Mouse (Mus musculus) intestine, embryonic 16.5 days (tissue): ENCODE measurements around the gene Phc2. TPM values are rescaled to one million over a fixed set of nuclear protein-coding genes. Genes with fewer than 3 reads are reported as not detected.
"Not testable (repeated sequence)": the region's sequence is repeated elsewhere in the genome, so short reads cannot be mapped to it uniquely, and the experiment has no call there.

Experiments
- ATAC-seq: fragments of 200-750 bp; cut with Nextera tagmentation; 2 replicates; pipeline ENCODE4 v1.8.0; 2017; ENCODE audit warnings: moderate TSS enrichment, moderate library complexity
- H3K27ac ChIP-seq: fragments of 300-500 bp; sonication (generic); 2 replicates; pipeline ENCODE4 v1.5.1; 2014; ENCODE audit warnings: mild to moderate bottlenecking, low read length
- H3K27me3 ChIP-seq: fragments of 300-500 bp; sonication (generic); replicated peaks from 2 replicates; pipeline ENCODE4 v1.6.1; 2014; ENCODE audit warnings: low read length, control low read depth, mixed read lengths; ENCODE audit not compliant: control insufficient read depth, insufficient read depth
- H3K36me3 ChIP-seq: fragments of 300-500 bp; sonication (generic); 2 replicates; pipeline ENCODE4 v1.6.1; 2014; ENCODE audit warnings: low read length, control low read depth; ENCODE audit not compliant: control insufficient read depth, insufficient read depth
- H3K4me1 ChIP-seq: fragments of 300-500 bp; sonication (generic); 2 replicates; pipeline ENCODE4 v1.6.1; 2014; ENCODE audit warnings: low read length, control low read depth, mixed read lengths; ENCODE audit not compliant: control insufficient read depth, insufficient read depth
- H3K4me2 ChIP-seq: fragments of 300-500 bp; sonication (generic); 2 replicates; pipeline ENCODE4 v1.6.1; 2014; ENCODE audit warnings: low read depth, low read length, control low read depth
- H3K4me3 ChIP-seq: fragments of 300-500 bp; sonication (generic); 2 replicates; pipeline ENCODE4 v1.5.1; 2014; ENCODE audit warnings: mild to moderate bottlenecking, low read length
- H3K9ac ChIP-seq: fragments of 300-500 bp; sonication (generic); 2 replicates; pipeline ENCODE4 v1.6.1; 2014; ENCODE audit warnings: low read depth, low read length
- H3K9me3 ChIP-seq: fragments of 300-500 bp; sonication (generic); 2 replicates; pipeline ENCODE4 v1.6.1; 2016; ENCODE audit warnings: low read length, control low read depth; ENCODE audit not compliant: control insufficient read depth
- WGBS: fragments of 180-500 bp; shearing (Covaris S2); extraction: QIAGEN DNeasy Blood & Tissue Kit; methylation state at CpG from one replicate; pipeline ENCODE4 v1.1.7; 2014; 5-methylcytosine and 5-hydroxymethylcytosine counted together
- polyA plus RNA-seq: library from polyadenylated mRNA; unstranded; fragments of >200 nt; fragmentation: Nextera tagmentation; extraction: Ambion mirVana; gene quantifications from 2 replicates; pipeline ENCODE4 v1.2.1, GENCODE M21; 2015

The Phc2 gene
- polyA plus RNA-seq, 1 experiment from 2014 or later, result 9.9 TPM

DNA sequence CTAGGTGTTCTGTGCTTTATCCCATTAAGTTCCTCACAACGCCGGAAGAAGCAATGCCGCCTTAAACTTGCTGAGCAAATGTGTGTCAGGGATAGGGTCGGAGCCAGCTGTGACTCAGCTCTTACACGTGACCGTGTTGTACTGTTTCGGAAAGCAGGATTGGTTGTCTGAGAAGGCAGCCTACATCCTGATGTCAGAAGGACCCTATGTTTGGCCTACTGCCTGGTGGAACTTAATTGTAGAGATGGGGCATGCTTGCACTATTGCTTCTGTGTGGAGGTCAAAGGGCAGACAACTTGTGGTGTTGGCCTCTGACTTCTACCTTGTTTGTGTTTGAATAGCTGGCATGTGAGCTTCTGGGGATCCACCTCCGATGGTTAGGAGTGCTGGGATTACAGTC is 5.7 kb downstream of the Phc2 start:
- no peak for ATAC-seq
- Histone ChIP-seq H3K4me2 (no peak overlapping the region), H3K4me3 (no peak overlapping the region), H3K27ac (no peak overlapping the region), H3K9me3 (no peaks in the 10 kb centered on the region), H3K9ac (no peak overlapping the region), H3K27me3 (no peaks in the 10 kb centered on the region), H3K36me3 (no peaks in the 10 kb centered on the region), H3K4me1 (0 out of 2 replicates have a peak, but pooled peaks cover 2% of the 10 kb centered on the region)
- 80% methylated on average over 8 of the region's 8 CpGs for WGBS

DNA sequence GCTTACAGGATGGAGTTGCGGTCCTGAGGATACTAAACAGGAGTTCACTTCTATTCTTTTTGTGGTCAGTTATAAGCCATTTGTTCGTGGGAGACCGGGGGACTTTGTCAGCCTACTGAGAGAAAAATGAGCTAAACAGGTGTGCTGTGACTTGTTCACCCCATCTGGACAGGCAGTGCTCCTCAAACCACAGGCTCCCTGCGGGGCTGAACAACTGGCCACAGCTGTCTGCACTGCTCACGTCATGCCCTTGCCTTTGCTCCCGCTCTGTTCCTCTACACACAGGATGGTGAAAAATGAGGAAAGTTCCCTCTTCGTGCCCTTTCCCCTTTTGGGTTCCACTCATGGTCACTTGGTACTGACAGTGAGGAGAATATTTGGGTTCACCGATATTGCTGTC is 6.6 kb downstream of the Phc2 start:
- Histone ChIP-seq H3K4me1 (no peaks in the 10 kb centered on the region), H3K4me3 (no peak overlapping the region), H3K9me3 (no peaks in the 10 kb centered on the region), H3K4me2 (no peak overlapping the region), H3K9ac (no peak overlapping the region), H3K36me3 (no peaks in the 10 kb centered on the region), H3K27ac (no peak overlapping the region), H3K27me3 (no peaks in the 10 kb centered on the region)
- 79% methylated on average over 8 of the region's 8 CpGs for WGBS
- no peak for ATAC-seq

DNA sequence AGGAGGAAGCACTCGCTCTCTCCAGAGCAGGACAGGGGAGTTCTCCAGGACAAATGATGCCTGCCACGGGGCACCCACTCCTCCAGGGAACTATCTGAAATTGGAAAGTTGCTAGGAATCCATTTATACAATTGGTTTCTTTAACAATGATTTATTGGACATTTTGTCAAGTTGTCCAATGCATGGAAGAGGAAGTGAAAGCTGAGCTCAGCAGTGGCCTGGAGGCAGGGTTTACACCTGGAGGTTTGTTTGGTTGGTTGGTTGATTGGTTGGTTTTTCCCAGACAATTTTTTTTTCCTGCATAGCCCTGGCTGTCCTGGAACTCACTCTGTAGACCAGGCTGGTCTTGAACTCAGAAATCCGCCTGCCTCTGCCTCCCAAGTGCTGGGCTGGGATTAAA is 9.5 kb downstream of the Phc2 start:
- ATAC-seq, result no peak
- 63% methylated on average over 3 of the region's 3 CpGs for WGBS
- no peaks in the 10 kb centered on the region for H3K27me3 ChIP-seq

DNA sequence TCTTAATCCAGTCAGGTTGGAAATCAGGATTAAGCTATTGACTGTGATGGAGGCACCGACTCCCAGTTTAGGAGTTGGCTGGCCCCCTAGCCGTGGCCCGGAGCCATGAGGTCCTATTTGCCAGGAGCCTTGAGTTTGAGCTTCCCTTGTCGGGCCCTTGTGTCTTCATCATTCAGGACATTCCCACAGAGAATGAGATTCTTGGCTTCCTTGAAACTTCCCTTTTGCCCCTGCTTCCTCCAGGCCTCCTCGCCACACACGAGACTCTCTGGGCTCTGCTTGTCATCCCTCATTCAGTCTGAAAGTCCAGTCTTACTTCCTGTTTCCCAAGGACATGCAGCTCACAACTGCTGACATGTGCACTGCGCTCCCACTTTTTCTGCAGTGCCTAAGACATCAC is 11.9 kb downstream of the Phc2 start:
- H3K9ac ChIP-seq, H3K9me3 ChIP-seq, H3K4me2 ChIP-seq, H3K36me3 ChIP-seq, H3K27me3 ChIP-seq, H3K4me3 ChIP-seq, H3K27ac ChIP-seq: not testable (repeated sequence)
- ATAC-seq, result peak; percentile 59; the same call in 1 of the 2 replicates
- WGBS, result 40% methylated on average over 7 of the region's 7 CpGs
- peaks cover 22% of the 10 kb centered on the region for H3K4me1 ChIP-seq

More for the DNA sequence above, 9.5 kb downstream of the Phc2 start:
- no peaks in the 10 kb centered on the region for H3K36me3 ChIP-seq
- no peak overlapping the region for H3K27ac ChIP-seq
- no peak overlapping the region for H3K4me2 ChIP-seq
- no peak overlapping the region for H3K4me3 ChIP-seq
- H3K4me1 ChIP-seq, result peaks cover 13% of the 10 kb centered on the region
- H3K9me3 ChIP-seq, result no peaks in the 10 kb centered on the region
- no peak overlapping the region for H3K9ac ChIP-seq

DNA sequence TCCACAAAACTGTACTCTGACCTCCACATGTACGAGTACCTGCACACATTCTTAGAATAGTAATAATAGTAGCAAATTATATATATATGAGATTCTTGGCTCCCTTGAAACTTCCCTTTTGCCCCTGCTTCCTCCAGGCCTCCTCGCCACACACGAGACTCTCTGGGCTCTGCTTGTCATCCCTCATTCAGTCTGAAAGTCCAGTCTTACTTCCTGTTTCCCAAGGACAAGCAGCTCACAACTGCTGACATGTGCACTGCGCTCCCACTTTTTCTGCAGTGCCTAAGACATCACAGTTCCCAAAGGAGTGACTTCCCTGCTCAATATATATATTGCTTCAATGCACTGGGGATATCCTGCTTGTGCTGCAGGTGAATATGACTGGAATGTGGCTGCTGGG is 12.7 kb downstream of the Phc2 start:
- H3K27ac ChIP-seq, H3K36me3 ChIP-seq, H3K27me3 ChIP-seq, H3K9ac ChIP-seq, H3K4me2 ChIP-seq, H3K4me3 ChIP-seq, H3K9me3 ChIP-seq: not testable (repeated sequence)
- H3K4me1 ChIP-seq, result peaks cover 22% of the 10 kb centered on the region
- peak; percentile 73 for ATAC-seq
- 46% methylated on average over 4 of the region's 4 CpGs for WGBS

DNA sequence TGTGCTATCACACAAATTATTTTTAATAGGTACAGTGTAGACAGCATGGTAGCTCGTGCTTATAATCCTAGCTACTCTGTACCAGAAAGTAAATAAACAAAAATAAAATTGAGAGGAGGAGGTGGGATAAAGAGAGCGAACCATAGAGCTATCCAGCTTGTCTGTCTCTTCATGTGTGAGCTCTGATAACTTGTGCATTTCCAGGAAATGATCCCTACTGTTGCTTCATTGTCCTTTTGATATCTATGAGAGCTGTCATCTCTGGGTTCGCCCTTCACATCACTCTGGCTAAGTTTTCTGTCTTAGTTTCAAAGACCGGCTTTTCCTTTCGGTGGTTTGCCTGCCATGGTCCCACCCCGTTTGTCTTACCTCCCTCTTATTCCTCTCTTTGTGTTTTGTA is 14.7 kb downstream of the Phc2 start:
- WGBS, result 90% methylated on average over 6 of the region's 6 CpGs
- H3K27ac ChIP-seq, result no peak overlapping the region
- no peaks in the 10 kb centered on the region for H3K27me3 ChIP-seq
- H3K36me3 ChIP-seq, result no peaks in the 10 kb centered on the region
- no peak overlapping the region for H3K4me3 ChIP-seq
- peaks cover 22% of the 10 kb centered on the region for H3K4me1 ChIP-seq
- no peak overlapping the region for H3K9ac ChIP-seq
- H3K9me3 ChIP-seq, result no peaks in the 10 kb centered on the region
- no peak for ATAC-seq
- H3K4me2 ChIP-seq, result no peak overlapping the region

DNA sequence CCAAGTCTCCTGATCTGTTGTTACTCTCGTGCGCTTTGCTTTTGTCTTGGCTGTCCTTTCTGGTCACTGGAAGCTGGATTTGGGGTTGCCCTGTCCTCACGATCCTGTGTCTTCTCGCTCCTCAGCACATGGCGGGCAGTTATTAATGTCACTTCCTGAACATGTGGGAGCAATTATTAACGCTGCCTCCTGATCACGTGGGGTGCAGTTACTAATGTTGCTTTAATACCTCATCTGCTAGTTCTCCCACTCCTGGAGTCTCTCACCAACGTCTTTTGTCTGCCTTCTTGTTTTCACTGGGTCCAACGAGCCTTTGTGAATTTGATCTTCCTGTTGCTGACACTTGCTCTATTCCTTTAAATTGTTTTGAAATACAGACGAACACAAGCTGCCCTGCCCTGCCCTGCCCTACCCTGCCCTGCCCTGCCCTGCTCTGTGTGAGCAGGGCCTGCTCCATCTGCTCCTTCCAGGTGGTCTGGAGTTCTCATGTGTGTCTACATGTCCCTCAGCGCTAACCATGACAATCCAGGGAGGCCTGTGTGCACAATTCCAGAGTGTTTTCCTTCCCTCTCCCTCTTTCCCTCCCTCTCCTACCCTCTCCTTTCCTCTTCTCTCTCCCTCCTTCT is 16.2 kb downstream of the Phc2 start:
- H3K9me3 ChIP-seq, result no peaks in the 10 kb centered on the region
- 33% methylated on average over 11 of the region's 11 CpGs for WGBS
- no peak overlapping the region for H3K4me2 ChIP-seq
- H3K4me1 ChIP-seq, result peaks cover 22% of the 10 kb centered on the region
- no peak overlapping the region for H3K27ac ChIP-seq
- no peak overlapping the region for H3K4me3 ChIP-seq
- no peak overlapping the region for H3K9ac ChIP-seq
- no peaks in the 10 kb centered on the region for H3K36me3 ChIP-seq
- ATAC-seq, result peak; percentile 77; the same call in 1 of the 2 replicates
- no peaks in the 10 kb centered on the region for H3K27me3 ChIP-seq

DNA sequence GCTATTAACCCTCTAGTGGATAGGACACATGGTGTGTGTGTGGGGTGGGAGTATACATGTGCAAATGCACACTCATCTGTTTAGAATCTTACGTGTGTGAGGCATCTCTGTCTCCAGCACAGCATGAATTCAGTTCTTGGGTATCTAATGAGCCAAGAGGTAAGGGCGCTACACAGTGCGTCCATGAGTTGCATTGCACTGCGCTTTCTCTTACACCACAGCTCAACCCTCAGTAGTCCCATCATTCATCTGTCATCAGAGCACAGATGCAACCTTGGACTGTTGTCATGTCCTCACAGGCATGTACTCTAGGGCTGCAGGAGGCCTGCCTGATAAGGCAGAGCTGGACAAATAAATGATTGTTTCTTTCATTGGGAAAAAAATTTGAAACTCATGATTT is 18.0 kb downstream of the Phc2 start:
- Histone ChIP-seq H3K4me1 (peaks cover 12% of the 10 kb centered on the region), H3K36me3 (no peaks in the 10 kb centered on the region), H3K9ac (no peak overlapping the region), H3K27ac (no peak overlapping the region), H3K9me3 (no peaks in the 10 kb centered on the region), H3K4me2 (no peak overlapping the region), H3K27me3 (no peaks in the 10 kb centered on the region), H3K4me3 (no peak overlapping the region)
- WGBS, result 88% methylated on average over 4 of the region's 4 CpGs
- ATAC-seq, result no peak

DNA sequence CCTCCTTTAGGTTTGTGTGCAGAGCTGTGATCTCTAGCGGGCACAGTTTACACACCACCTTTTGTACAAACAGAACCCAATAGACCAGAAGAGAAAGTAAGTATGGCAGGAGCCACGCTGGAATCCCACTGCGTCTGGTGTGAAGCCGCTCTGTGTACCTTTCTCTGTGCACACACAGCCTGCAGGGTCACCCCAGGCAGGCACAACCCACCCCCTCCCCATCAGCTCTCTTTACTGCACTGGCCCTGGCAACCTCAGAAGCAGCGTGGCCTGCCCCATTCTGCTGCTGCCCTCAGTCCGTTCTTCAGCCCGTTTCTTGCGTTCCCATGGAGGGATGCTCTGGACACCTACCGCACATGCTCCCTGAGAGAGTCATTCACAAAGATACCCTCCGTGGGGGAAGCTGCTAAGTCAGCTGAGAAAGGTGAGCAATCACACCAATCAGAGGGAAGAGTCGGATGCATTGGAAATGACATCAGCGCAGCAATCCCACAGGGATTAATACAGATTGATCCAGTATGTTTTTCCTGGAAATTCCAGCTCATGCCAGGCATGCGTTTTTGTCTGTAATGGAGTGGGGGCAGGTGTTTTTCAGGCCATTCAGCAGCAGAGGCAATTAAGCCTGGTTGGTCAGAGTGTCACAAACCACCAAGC is 24.2 kb downstream of the Phc2 start:
- ATAC-seq, result no peak
- Histone ChIP-seq H3K36me3 (no peaks in the 10 kb centered on the region), H3K9ac (no peak overlapping the region), H3K4me1 (peaks cover 4% of the 10 kb centered on the region; the same call in 1 of the 2 replicates), H3K27ac (no peak overlapping the region), H3K27me3 (no peaks in the 10 kb centered on the region), H3K9me3 (no peaks in the 10 kb centered on the region), H3K4me3 (no peak overlapping the region), H3K4me2 (no peak overlapping the region)
- WGBS, result 44% methylated on average over 13 of the region's 13 CpGs
